Mouse (Mus musculus) intestine, embryonic 15.5 days (tissue): ENCODE results near the gene Cntnap2. TPM values are rescaled to one million over a fixed set of nuclear protein-coding genes. Genes with fewer than 3 reads are reported as not detected.
"Not testable (repeated sequence)": the region's sequence is repeated elsewhere in the genome, so short reads cannot be mapped to it uniquely, and the experiment has no call there.

ENCODE experiments used
- ATAC-seq: fragments of 200-750 bp; cut with Nextera tagmentation; 2 replicates; pipeline ENCODE4 v1.8.0; 2017; ENCODE audit warnings: moderate TSS enrichment, moderate library complexity
- H3K27ac ChIP-seq: fragments of 300-500 bp; sonication (generic); 2 replicates; pipeline ENCODE4 v1.5.1; 2015; ENCODE audit warnings: mild to moderate bottlenecking, inconsistent platforms
- H3K27me3 ChIP-seq: fragments of 300-500 bp; sonication (generic); replicated peaks from 2 replicates; pipeline ENCODE4 v1.6.1; 2015; ENCODE audit warnings: inconsistent platforms
- H3K36me3 ChIP-seq: fragments of 300-500 bp; sonication (generic); 2 replicates; pipeline ENCODE4 v1.6.1; 2015; ENCODE audit warnings: inconsistent platforms
- H3K4me1 ChIP-seq: fragments of 300-500 bp; sonication (generic); replicated peaks from 2 replicates; pipeline ENCODE4 v1.6.1; 2015; ENCODE audit warnings: inconsistent platforms
- H3K4me2 ChIP-seq: fragments of 300-500 bp; sonication (generic); replicated peaks from 2 replicates; pipeline ENCODE4 v1.6.1; 2015; ENCODE audit warnings: mild to moderate bottlenecking, inconsistent platforms
- H3K4me3 ChIP-seq: fragments of 300-500 bp; sonication (generic); replicated peaks from 2 replicates; pipeline ENCODE4 v1.5.1; 2015; ENCODE audit warnings: inconsistent platforms
- H3K9ac ChIP-seq: fragments of 300-500 bp; sonication (generic); 2 replicates; pipeline ENCODE4 v1.6.1; 2015; ENCODE audit warnings: inconsistent platforms
- H3K9me3 ChIP-seq: fragments of 300-500 bp; sonication (generic); 2 replicates; pipeline ENCODE4 v1.6.1; 2016; ENCODE audit warnings: inconsistent platforms
- WGBS: fragments of 180-500 bp; shearing (Covaris S2); methylation state at CpG from one replicate; pipeline ENCODE4 v1.1.7; 2015; 5-methylcytosine and 5-hydroxymethylcytosine counted together
- polyA plus RNA-seq: library from polyadenylated mRNA; unstranded; fragments of >200 nt; fragmentation: Nextera tagmentation; extraction: Ambion mirVana; gene quantifications from 2 replicates; pipeline ENCODE4 v1.2.1, GENCODE M21; 2015

The Cntnap2 gene
- polyA plus RNA-seq, 1 experiment from 2014 or later: 1.3 TPM

DNA sequence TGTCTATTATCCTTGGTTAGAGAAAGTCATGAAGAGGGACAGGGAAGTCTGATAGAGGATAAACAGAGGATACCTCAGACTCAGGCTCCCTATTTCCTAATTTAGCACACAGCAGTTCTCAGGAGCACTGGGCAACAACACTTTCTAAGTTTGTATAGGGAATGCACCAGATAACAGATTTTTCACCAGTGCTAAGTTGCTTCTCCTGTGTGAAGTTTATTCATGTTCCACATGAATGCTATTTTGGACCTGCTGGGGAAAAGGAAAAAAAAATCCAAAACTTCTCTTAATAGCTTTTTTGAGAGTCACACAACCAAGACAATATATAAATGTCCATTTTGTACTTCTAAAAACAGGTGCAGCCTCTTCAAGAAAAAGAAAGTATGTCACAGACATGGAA, 1361.2 kb downstream of the Cntnap2 start:
- H3K4me1 ChIP-seq: no peaks in the 10 kb centered on the region
- no peak overlapping the region for H3K4me3 ChIP-seq
- ATAC-seq: no peak
- H3K9ac ChIP-seq: no peak overlapping the region
- no peak overlapping the region for H3K27ac ChIP-seq
- no peaks in the 10 kb centered on the region for H3K27me3 ChIP-seq
- no peak overlapping the region for H3K4me2 ChIP-seq
- H3K9me3 ChIP-seq: no peaks in the 10 kb centered on the region
- H3K36me3 ChIP-seq: no peaks in the 10 kb centered on the region

DNA sequence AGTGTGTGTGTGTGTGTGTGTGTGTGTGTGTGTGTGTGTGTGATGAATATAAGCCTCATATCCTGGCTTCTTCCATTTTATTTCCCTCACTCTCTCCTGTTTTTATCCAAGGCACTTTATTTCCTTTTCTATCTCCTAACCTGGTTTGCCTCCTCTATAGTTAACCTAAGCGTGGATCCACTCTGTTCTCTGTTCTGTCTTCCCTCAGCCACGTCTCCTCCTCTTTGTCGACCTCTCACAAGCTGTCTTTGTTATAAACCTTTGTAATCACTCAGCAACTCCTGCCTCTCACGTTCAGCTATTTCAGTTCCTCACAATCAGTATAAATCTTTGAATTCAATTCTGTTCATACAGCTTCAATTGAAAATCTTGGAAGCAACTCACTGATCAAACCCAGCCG, 1369.1 kb downstream of the Cntnap2 start:
- no peak overlapping the region for H3K4me2 ChIP-seq
- ATAC-seq: no peak
- WGBS: 66% methylated on average over 5 of the region's 5 CpGs
- no peaks in the 10 kb centered on the region for H3K27me3 ChIP-seq
- no peak overlapping the region for H3K4me3 ChIP-seq
- H3K27ac ChIP-seq: no peak overlapping the region
- H3K36me3 ChIP-seq: no peaks in the 10 kb centered on the region
- H3K9ac ChIP-seq: no peak overlapping the region
- no peaks in the 10 kb centered on the region for H3K4me1 ChIP-seq
- no peaks in the 10 kb centered on the region for H3K9me3 ChIP-seq

DNA sequence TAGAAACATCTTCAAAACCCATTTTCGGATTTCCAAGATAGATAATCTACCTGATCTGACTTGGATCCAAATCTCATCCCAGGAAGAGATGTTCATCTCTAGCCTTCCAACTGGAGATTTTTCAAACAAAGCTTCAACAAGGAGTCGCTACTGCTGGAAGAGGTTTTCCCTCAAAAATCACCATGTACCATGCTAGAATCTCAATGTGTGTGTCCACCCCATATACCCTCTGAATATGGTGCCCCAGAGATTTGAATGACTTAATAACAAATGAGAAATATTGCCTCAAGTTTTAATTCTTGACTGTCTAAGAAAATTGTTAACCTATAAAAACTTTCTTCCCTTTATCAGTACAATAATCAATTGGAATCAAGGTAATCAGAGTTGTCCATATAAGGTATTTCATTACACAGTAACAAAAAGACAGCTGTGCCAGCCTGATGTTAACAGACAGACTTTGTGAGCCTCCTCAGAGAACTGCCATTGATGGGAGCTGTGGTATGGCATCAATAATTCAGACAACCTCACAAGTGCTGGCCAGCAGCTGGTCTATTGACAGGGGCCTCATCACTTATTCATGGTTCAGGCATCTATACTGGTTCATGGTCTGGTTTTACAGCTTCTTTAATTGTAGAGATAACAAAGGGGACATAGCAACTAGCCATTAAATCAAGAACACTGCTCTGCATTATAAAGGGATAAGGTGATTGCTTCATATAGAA, 1391.9 kb downstream of the Cntnap2 start:
- Histone ChIP-seq H3K4me2 (no peak overlapping the region), H3K4me3 (no peak overlapping the region), H3K9me3 (no peaks in the 10 kb centered on the region), H3K9ac (no peak overlapping the region), H3K27ac (no peak overlapping the region), H3K4me1 (no peaks in the 10 kb centered on the region), H3K36me3 (no peaks in the 10 kb centered on the region), H3K27me3 (no peaks in the 10 kb centered on the region)
- WGBS: 82% methylated on average over 2 of the region's 2 CpGs
- ATAC-seq: no peak

DNA sequence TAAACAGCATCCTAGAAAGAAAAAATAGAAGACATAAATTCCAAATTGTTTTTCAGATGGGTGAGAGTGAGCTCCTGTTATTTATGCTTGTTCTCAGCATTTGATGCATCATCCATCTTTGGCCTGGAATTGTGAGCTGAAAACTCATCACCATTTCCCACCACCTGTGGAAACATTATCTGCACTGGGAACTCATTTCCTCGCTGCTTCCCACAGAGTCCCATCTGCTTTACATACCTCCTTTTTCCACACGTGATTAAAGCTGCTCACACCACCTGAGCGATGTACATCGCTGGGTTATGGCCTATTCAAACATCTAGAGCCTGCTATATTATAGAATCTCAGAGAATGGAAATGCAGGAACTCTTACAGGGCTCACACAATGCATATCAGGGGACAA, 1413.5 kb downstream of the Cntnap2 start:
- WGBS: 73% methylated on average over 4 of the region's 4 CpGs
- ATAC-seq: no peak
- Histone ChIP-seq H3K4me2 (no peak overlapping the region), H3K9ac (no peak overlapping the region), H3K27me3 (no peaks in the 10 kb centered on the region), H3K36me3 (no peaks in the 10 kb centered on the region), H3K4me3 (no peak overlapping the region), H3K9me3 (no peaks in the 10 kb centered on the region), H3K27ac (no peak overlapping the region), H3K4me1 (no peaks in the 10 kb centered on the region)

DNA sequence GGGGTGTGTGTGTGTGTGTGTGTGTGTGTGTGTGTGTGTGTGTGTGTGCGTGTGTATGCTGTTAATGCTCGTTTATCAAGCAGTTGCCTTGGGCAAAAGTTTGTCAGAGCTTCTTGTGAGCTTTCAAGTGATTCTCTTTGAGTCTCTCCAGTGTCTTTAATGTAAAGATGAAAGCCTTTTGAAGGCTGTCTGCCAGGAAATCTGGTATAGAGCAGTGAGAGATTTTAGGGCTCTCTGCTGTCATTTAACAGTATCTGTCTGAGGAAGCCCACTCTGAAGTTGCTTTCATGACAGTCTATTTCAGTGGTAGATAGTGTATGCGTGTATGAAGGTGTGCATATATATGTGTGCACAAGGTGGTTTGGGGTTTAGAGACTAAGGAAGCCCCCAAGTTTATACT, 1425.2 kb downstream of the Cntnap2 start:
- no peaks in the 10 kb centered on the region for H3K27me3 ChIP-seq
- no peak overlapping the region for H3K27ac ChIP-seq
- no peaks in the 10 kb centered on the region for H3K9me3 ChIP-seq
- H3K4me2 ChIP-seq: no peak overlapping the region
- H3K4me1 ChIP-seq: no peaks in the 10 kb centered on the region
- no peak for ATAC-seq
- WGBS: 75% methylated on average over 3 of the region's 3 CpGs
- no peak overlapping the region for H3K4me3 ChIP-seq
- no peak overlapping the region for H3K9ac ChIP-seq
- no peaks in the 10 kb centered on the region for H3K36me3 ChIP-seq

GRCm38 (mm10) chr6:46502786-46503185, 1443.6 kb downstream of the Cntnap2 start:
- Histone ChIP-seq H3K4me3 (no peak overlapping the region), H3K36me3 (no peaks in the 10 kb centered on the region), H3K27me3 (no peaks in the 10 kb centered on the region), H3K27ac (no peak overlapping the region), H3K4me2 (no peak overlapping the region), H3K4me1 (no peaks in the 10 kb centered on the region), H3K9me3 (no peaks in the 10 kb centered on the region), H3K9ac (no peak overlapping the region)
- WGBS: 54% methylated on average over 1 of the region's 1 CpGs
- ATAC-seq: no peak

- no peaks in the 10 kb centered on the region for H3K4me1 ChIP-seq
- H3K36me3 ChIP-seq: no peaks in the 10 kb centered on the region
- H3K27ac ChIP-seq: no peak overlapping the region
- ATAC-seq: no peak
- no peak overlapping the region for H3K9ac ChIP-seq
- 66% methylated on average over 1 of the region's 1 CpGs for WGBS
- H3K4me2 ChIP-seq: no peak overlapping the region
- no peaks in the 10 kb centered on the region for H3K9me3 ChIP-seq
- no peaks in the 10 kb centered on the region for H3K27me3 ChIP-seq
- H3K4me3 ChIP-seq: no peak overlapping the region
Observed at GRCm38 (mm10) chr6:46512841-46513240, 1453.7 kb downstream of the Cntnap2 start.

DNA sequence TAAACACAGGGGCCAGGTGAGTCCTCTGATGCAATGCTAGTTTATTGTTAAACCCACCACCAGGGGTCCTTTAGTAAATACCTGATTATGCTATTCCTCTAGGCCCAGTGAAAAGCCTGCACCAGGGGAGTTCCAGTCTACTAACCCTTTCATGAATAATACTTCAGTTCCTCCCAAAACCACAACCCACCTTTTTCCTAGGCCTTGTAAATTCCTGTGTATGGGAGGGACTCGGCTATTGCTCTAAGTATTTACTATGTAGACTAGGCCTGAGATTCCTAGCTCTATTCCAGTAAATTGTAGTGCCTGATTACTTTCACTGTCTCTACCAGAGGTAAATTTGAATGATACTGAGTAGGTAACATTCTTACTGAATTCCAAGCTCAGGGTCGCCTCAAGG, 1478.4 kb downstream of the Cntnap2 start:
- not testable (repeated sequence) for H3K27me3 ChIP-seq, H3K4me1 ChIP-seq, H3K4me2 ChIP-seq, H3K36me3 ChIP-seq, H3K27ac ChIP-seq, H3K9ac ChIP-seq, ATAC-seq, H3K4me3 ChIP-seq, H3K9me3 ChIP-seq
- WGBS: 82% methylated on average over 2 of the region's 2 CpGs

DNA sequence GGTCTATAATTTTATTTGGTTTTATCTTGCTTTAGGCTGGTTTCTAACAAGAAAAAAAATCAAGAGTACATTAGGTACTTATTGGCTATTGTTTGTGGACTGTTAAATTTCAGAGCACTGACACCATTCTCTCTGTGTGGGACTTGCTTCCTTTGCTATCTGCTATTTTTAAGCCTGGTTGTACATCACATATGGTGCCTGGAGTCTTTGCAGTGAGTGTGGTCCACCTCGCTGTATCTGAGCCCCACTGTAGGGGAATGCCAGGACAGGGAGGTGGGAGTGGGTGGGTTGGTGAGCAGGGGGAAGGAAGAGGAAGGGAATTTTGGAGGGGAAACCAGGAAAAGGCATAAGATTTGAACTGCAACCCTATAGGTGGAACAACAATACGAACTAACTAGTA, 1504.3 kb downstream of the Cntnap2 start:
- H3K4me3 ChIP-seq: no peak overlapping the region
- 84% methylated on average over 2 of the region's 2 CpGs for WGBS
- ATAC-seq: no peak

GRCm38 (mm10) chr6:46575055-46575454, 1515.9 kb downstream of the Cntnap2 start:
- H3K27ac ChIP-seq: no peak overlapping the region
- H3K4me3 ChIP-seq: no peak overlapping the region
- 66% methylated on average over 3 of the region's 3 CpGs for WGBS
- no peak for ATAC-seq
- no peak overlapping the region for H3K4me2 ChIP-seq
- H3K9ac ChIP-seq: no peak overlapping the region
- H3K27me3 ChIP-seq: no peaks in the 10 kb centered on the region
- H3K9me3 ChIP-seq: no peaks in the 10 kb centered on the region
- H3K4me1 ChIP-seq: no peaks in the 10 kb centered on the region
- H3K36me3 ChIP-seq: no peaks in the 10 kb centered on the region

More for the DNA sequence above, 1504.3 kb downstream of the Cntnap2 start:
- no peaks in the 10 kb centered on the region for H3K36me3 ChIP-seq
- no peaks in the 10 kb centered on the region for H3K9me3 ChIP-seq
- no peak overlapping the region for H3K4me2 ChIP-seq
- H3K4me1 ChIP-seq: no peaks in the 10 kb centered on the region
- no peaks in the 10 kb centered on the region for H3K27me3 ChIP-seq
- no peak overlapping the region for H3K27ac ChIP-seq
- no peak overlapping the region for H3K9ac ChIP-seq

GRCm38 (mm10) chr6:46612365-46612764, 1553.2 kb downstream of the Cntnap2 start:
- no peak overlapping the region for H3K4me2 ChIP-seq
- H3K4me3 ChIP-seq: no peak overlapping the region
- H3K9ac ChIP-seq: no peak overlapping the region
- H3K4me1 ChIP-seq: no peaks in the 10 kb centered on the region
- ATAC-seq: no peak
- no peaks in the 10 kb centered on the region for H3K9me3 ChIP-seq
- no peaks in the 10 kb centered on the region for H3K27me3 ChIP-seq
- no peak overlapping the region for H3K27ac ChIP-seq
- H3K36me3 ChIP-seq: no peaks in the 10 kb centered on the region

- no peak overlapping the region for H3K9ac ChIP-seq
- no peak for ATAC-seq
- no peaks in the 10 kb centered on the region for H3K9me3 ChIP-seq
- H3K4me3 ChIP-seq: no peak overlapping the region
- H3K4me2 ChIP-seq: no peak overlapping the region
- 78% methylated on average over 3 of the region's 3 CpGs for WGBS
- no peak overlapping the region for H3K27ac ChIP-seq
- no peaks in the 10 kb centered on the region for H3K27me3 ChIP-seq
- H3K4me1 ChIP-seq: no peaks in the 10 kb centered on the region
- H3K36me3 ChIP-seq: no peaks in the 10 kb centered on the region
Observed at GRCm38 (mm10) chr6:46612872-46613271, 1553.7 kb downstream of the Cntnap2 start.

DNA sequence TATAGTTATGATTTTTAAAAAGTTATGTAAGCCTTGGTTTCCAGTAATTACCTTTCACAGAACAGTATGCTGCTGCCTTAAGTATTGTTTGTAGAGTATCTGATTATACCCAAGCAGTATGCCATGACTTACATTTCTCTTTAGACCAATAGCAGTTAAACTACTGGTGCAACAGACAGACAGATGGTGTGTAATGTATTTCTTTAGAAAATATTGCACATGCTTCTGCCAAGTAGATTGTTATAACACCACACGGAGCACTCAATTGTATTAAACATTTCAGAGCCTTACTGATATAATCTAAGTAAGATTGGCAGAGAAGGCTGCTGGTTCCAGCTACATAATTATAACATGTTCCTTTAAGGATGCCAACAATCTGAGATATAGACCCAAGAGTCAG, 1609.9 kb downstream of the Cntnap2 start:
- WGBS: 75% methylated on average over 1 of the region's 1 CpGs
- H3K27ac ChIP-seq: no peak overlapping the region
- H3K9ac ChIP-seq: no peak overlapping the region
- H3K4me3 ChIP-seq: no peak overlapping the region
- ATAC-seq: no peak
- no peaks in the 10 kb centered on the region for H3K27me3 ChIP-seq
- no peaks in the 10 kb centered on the region for H3K4me1 ChIP-seq
- H3K9me3 ChIP-seq: no peaks in the 10 kb centered on the region
- H3K36me3 ChIP-seq: no peaks in the 10 kb centered on the region
- no peak overlapping the region for H3K4me2 ChIP-seq
